Mouse (Mus musculus): ENCODE data around the gene Trim9. TPM values are rescaled to one million over a fixed set of nuclear protein-coding genes. Genes with fewer than 3 reads are reported as not detected.

Trim9 gene
- polyA plus RNA-seq, 1 experiment = 0.19 TPM

DNA sequence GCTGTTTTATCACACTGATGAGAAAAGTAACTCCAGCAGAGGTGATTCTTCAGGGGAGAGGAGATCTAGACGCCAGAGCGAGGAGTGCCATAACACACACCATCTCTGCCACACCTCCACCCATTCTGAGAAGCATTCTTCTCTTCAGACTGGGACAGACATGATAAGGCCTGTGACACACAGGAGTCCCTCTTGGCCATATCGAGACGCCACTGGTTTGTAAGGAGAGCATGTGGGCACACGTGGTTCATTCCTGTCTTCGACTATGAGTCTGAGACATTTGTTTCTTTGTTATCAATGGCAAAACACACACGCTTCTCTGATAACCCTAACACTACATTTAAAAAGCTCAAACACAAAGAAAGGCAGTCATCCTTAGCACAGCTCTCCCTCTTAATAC is 43.9 kb downstream of the Trim9 start:
- H3K27ac ChIP-seq (ENCODE audit: insufficient read depth, low read depth, low read length) = no peak overlapping the region
- WGBS = 88% methylated on average over 7 of the region's 7 CpGs
- TF ChIP-seq CTCF (conservative IDR thresholded peaks at IDR 0.05; ENCODE audit: insufficient read depth, insufficient read length, low read depth, low read length) = no peak
- no peak for TF ChIP-seq POLR2A (IDR thresholded peaks at IDR 0.05; ENCODE audit: low read depth, low read length)
- H3K36me3 ChIP-seq (ENCODE audit: control insufficient read depth, insufficient read depth, low read length) = no peaks in the 10 kb centered on the region
- H3K4me3 ChIP-seq (ENCODE audit: insufficient read depth, low read depth, low read length) = no peak overlapping the region
- no peaks in the 10 kb centered on the region for H3K4me1 ChIP-seq (ENCODE audit: control insufficient read depth, insufficient read depth, low read length)
- 0 out of 2 replicates have a peak, but pooled peaks cover 1% of the 10 kb centered on the region for H3K27me3 ChIP-seq (replicated peaks; ENCODE audit: control insufficient read depth, insufficient read depth, low read length)
- no peak for DNase-seq

DNA sequence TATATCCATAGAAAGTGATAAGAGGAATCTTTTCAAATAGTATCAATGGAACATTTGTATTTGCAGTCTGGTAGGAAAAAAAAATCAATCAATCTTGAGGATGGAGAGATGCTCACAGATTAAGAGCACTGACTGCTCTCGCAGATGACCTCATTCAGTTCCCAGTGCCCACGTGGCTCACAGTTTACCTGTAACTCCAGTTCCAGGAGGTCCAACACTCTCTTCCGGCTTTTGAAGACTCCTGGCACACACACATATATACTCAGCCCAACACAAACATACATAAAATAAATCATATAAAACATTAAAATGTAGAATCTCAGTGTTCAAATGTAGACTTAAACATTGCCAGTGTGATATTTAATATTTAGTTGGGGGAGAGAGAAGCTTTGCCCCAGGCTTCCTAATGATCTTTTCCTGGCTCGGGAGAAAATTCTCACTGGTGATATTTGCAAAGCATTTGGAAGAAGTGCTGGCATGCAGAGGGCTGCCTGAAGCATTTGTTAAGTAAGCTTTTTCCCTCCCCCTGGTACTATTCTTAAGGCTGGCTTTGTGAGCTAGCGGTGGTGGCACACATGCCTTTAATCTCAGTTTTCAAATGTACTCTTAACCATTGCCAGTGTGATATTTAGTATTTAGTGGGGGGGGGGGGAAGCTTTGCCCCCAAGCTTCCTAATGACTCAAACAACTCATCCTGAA is 45.2 kb downstream of the Trim9 start:
- Histone ChIP-seq H3K4me3 (ENCODE audit: insufficient read depth, low read depth, low read length) (no peak overlapping the region), H3K27ac (ENCODE audit: insufficient read depth, low read depth, low read length) (no peak overlapping the region), H3K27me3 (replicated peaks; ENCODE audit: control insufficient read depth, insufficient read depth, low read length) (0 out of 2 replicates have a peak, but pooled peaks cover 1% of the 10 kb centered on the region), H3K36me3 (ENCODE audit: control insufficient read depth, insufficient read depth, low read length) (no peaks in the 10 kb centered on the region), H3K4me1 (ENCODE audit: control insufficient read depth, insufficient read depth, low read length) (no peaks in the 10 kb centered on the region)
- 61% methylated on average over 5 of the region's 5 CpGs for WGBS
- no peak for TF ChIP-seq CTCF (conservative IDR thresholded peaks at IDR 0.05; ENCODE audit: insufficient read depth, insufficient read length, low read depth, low read length)
- TF ChIP-seq POLR2A (IDR thresholded peaks at IDR 0.05; ENCODE audit: low read depth, low read length) = no peak
- no peak for DNase-seq

DNA sequence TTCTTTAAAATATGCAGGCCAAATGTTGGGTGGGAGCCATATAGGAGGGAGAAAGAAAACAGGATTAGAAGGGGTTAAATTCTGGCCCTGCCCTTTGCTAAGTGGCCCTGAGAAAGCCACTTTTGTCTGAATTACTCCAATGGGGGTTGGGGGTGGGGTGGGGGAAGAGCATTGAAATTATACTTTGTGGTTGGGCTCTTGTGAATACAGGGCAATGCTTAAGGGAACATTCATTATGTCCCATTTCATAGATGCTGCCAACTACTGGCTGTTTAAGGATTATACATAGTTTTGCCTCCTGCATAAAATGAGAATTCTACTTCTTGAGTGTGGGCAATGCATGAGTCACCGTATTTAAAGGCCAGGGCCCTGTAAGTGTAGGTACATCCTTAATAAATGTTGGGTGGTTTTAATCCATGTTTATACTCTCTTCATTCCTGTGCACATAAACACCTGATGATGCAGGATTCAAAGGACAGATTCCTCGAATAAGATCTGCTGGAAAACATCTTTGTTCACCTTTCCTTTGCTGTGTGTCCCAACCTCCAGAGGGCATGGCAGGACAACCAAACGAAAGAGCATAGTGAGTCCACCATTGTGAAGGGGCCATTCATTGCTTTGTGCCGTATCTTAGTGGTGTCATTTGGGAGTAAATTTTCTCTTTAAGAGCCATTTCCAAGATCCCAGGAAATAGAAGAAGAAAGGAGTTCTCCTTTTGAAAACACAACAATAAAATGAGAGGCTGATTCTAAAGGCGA is 53.3 kb downstream of the Trim9 start:
- H3K4me3 ChIP-seq (ENCODE audit: insufficient read depth, low read depth, low read length) = no peak overlapping the region
- H3K27ac ChIP-seq (ENCODE audit: insufficient read depth, low read depth, low read length) = no peak overlapping the region
- TF ChIP-seq CTCF (conservative IDR thresholded peaks at IDR 0.05; ENCODE audit: insufficient read depth, insufficient read length, low read depth, low read length) (no peak), POLR2A (IDR thresholded peaks at IDR 0.05; ENCODE audit: low read depth, low read length) (no peak)
- no peaks in the 10 kb centered on the region for H3K36me3 ChIP-seq (ENCODE audit: control insufficient read depth, insufficient read depth, low read length)
- no peak for DNase-seq
- H3K27me3 ChIP-seq (replicated peaks; ENCODE audit: control insufficient read depth, insufficient read depth, low read length) = no peaks in the 10 kb centered on the region
- H3K4me1 ChIP-seq (ENCODE audit: control insufficient read depth, insufficient read depth, low read length) = no peaks in the 10 kb centered on the region
- 70% methylated on average over 5 of the region's 5 CpGs for WGBS

DNA sequence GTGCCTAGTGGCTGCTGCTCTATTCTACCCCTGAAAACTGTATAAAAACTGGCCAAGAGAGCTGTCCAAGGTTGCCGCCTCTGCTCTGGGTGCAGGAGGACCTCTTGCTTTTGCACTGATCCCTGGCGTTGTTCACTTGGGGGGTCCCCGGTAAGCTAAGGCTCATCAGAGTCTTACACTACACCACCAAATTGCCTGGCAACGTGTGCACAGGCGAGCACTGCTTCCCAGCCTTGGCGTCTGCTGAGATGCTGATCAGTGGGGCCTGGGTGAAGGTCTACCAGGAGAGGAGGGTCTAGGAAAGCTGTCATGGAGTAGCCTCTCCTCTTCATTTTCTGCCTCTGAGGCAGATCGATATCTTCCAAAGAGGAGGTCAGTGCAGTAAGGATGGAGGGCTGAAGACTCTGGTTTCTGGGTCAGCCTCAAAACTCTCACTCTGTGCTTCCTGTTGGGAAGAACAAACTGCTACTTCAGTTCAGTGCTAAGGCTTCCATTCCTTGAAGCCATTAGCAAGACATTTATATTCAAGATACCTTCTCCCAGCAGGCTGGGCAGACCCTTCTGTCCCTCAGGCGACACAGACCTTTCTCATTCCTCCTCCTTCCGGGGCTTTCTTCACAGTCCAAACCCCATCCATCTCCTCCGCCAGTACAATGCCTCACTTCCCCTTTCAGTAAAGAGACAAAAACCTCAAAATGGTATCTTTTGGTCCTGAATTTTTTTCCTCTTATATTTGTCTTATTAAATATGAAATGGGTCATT is 54.1 kb downstream of the Trim9 start:
- Histone ChIP-seq H3K4me1 (ENCODE audit: control insufficient read depth, insufficient read depth, low read length) (no peaks in the 10 kb centered on the region), H3K4me3 (ENCODE audit: insufficient read depth, low read depth, low read length) (no peak overlapping the region), H3K36me3 (ENCODE audit: control insufficient read depth, insufficient read depth, low read length) (no peaks in the 10 kb centered on the region), H3K27ac (ENCODE audit: insufficient read depth, low read depth, low read length) (no peak overlapping the region), H3K27me3 (replicated peaks; ENCODE audit: control insufficient read depth, insufficient read depth, low read length) (no peaks in the 10 kb centered on the region)
- 93% methylated on average over 10 of the region's 10 CpGs for whole genome bisulfite sequencing
- DNase-seq = no peak
- TF ChIP-seq POLR2A (IDR thresholded peaks at IDR 0.05; ENCODE audit: low read depth, low read length) (no peak), CTCF (conservative IDR thresholded peaks at IDR 0.05; ENCODE audit: insufficient read depth, insufficient read length, low read depth, low read length) (no peak)

DNA sequence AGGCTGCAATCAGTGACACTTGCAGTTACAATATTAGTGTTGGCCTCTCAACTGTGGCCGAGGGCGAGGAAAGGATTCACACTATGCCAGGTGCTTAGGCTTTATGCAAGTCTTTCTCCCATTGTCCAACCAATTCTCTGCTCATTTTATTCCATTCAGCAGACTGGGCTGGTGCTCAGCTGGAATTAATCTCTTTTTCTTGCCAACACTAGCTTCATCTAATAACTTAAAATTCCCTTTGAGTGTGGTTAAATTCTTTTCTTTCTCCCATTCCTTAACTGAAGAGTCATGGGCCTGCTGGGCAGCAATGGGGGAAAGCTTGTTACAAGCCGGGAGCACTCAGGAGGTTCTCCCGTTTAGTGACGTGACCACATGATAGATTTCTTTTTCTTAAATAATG is 61.9 kb downstream of the Trim9 start:
- TF ChIP-seq CTCF (conservative IDR thresholded peaks at IDR 0.05; ENCODE audit: insufficient read depth, insufficient read length, low read depth, low read length) = no peak
- TF ChIP-seq POLR2A (IDR thresholded peaks at IDR 0.05; ENCODE audit: low read depth, low read length) = no peak
- Histone ChIP-seq H3K4me1 (ENCODE audit: control insufficient read depth, insufficient read depth, low read length) (peaks cover 4% of the 10 kb centered on the region; the same call in 1 of the 2 replicates), H3K4me3 (ENCODE audit: insufficient read depth, low read depth, low read length) (no peak overlapping the region), H3K36me3 (ENCODE audit: control insufficient read depth, insufficient read depth, low read length) (no peaks in the 10 kb centered on the region), H3K27ac (ENCODE audit: insufficient read depth, low read depth, low read length) (no peak overlapping the region), H3K27me3 (replicated peaks; ENCODE audit: control insufficient read depth, insufficient read depth, low read length) (no peaks in the 10 kb centered on the region)
- 91% methylated on average over 5 of the region's 5 CpGs for WGBS
- DNase-seq = no peak

DNA sequence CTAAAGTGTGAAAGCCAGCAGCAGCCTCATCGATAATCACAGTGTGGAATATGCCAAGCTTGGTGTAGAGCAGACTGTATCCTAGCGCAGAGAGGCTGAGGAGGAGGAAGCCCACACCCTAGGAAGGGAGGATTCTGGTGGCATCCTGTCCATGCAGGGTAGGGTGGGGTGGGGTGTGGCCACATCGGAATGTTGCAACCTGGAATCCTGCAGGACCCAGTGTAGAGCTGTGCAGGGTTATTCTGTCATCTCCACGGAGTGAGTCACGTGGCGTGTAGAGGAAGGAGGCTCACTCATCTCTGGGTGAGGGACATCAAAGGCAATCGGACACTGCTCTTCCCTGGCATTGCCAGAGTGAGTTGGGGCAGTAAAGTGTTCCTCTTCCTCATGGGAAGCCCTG is 62.4 kb downstream of the Trim9 start:
- H3K27ac ChIP-seq (ENCODE audit: insufficient read depth, low read depth, low read length) = no peak overlapping the region
- TF ChIP-seq CTCF (conservative IDR thresholded peaks at IDR 0.05; ENCODE audit: insufficient read depth, insufficient read length, low read depth, low read length) = no peak
- no peak for TF ChIP-seq POLR2A (IDR thresholded peaks at IDR 0.05; ENCODE audit: low read depth, low read length)
- peaks cover 4% of the 10 kb centered on the region; the same call in 1 of the 2 replicates for H3K4me1 ChIP-seq (ENCODE audit: control insufficient read depth, insufficient read depth, low read length)
- no peaks in the 10 kb centered on the region for H3K36me3 ChIP-seq (ENCODE audit: control insufficient read depth, insufficient read depth, low read length)
- DNase-seq = no peak
- H3K4me3 ChIP-seq (ENCODE audit: insufficient read depth, low read depth, low read length) = no peak overlapping the region
- no peaks in the 10 kb centered on the region for H3K27me3 ChIP-seq (replicated peaks; ENCODE audit: control insufficient read depth, insufficient read depth, low read length)
- WGBS = 66% methylated on average over 7 of the region's 7 CpGs

Data from kidney, adult 2 months (tissue).